Mouse (Mus musculus): Measurements from ENCODE around the gene 1110059E24Rik.

- TF ChIP-seq CTCF (IDR thresholded peaks at IDR 0.05; ENCODE audit: borderline replicate concordance, control insufficient read depth, extremely low read depth, insufficient read depth, low read length, poor library complexity), result no peak
- no peak for TF ChIP-seq POLR2A (IDR thresholded peaks at IDR 0.05; ENCODE audit: control insufficient read depth, extremely low read depth, insufficient read depth, low read length, poor library complexity)
These were observed 6.6 kb downstream of the 1110059E24Rik start for GRCm38 (mm10) chr19:21646142-21646541.

Measured in thymus, adult 2 months (tissue).